ENCODE assay signal across 9 mouse cellular contexts in the genomic region with DNA sequence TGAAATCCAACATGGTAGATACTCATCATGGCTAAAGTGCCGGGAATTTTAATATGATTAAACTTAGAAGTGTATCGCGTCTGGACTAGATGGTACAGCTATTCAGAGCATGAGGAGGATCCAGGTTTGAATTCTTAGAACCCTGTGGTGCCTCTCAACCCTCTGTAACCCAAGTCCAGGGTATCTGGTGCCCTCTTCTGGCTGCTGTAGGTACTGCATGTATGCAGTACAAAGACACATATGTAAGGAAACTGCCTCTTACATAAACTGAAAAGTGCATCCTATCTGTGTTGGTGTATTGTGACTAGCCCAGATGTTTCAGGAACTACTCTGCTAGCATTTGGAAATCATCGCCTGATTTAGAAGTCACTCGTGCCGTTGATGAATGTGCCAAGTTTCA.
DNase-seq lines count a peak whose midpoint lies in the region; ATAC-seq lines count a peak whose summit lies in the region.
"Had no signal": no experiment of that assay in that cellular context is flagged by ENCODE, and none has a peak within 500 bp of the region (broad histone marks: within the 10 kb centered on the region; RNA-seq: fewer than 3 reads in every experiment).

No protein-coding gene starts in this region.

- WGBS in embryonic facial prominence, embryonic 10.5 days = 35% methylated on average over 6 of the region's 6 CpGs

- no peaks in the 10 kb centered on the region for H3K9me3 ChIP-seq in embryonic facial prominence, embryonic 10.5 days
- H3K9me3 ChIP-seq: neural tube, embryonic 12.5 days had no signal

- peaks cover 53% of the 10 kb centered on the region for H3K4me1 ChIP-seq in embryonic facial prominence, embryonic 10.5 days

- H3K4me3 ChIP-seq in embryonic facial prominence, embryonic 10.5 days = no peak overlapping the region
- H3K4me3 ChIP-seq: neural tube, embryonic 12.5 days had no signal

- H3K27ac ChIP-seq in embryonic facial prominence, embryonic 10.5 days (replicated peaks) = no peak overlapping the region
- H3K27ac ChIP-seq: neural tube, embryonic 12.5 days had no signal

- peaks cover 40% of the 10 kb centered on the region; the same call in 1 of the 2 replicates for H3K27me3 ChIP-seq in embryonic facial prominence, embryonic 10.5 days (replicated peaks; ENCODE audit: low read depth, poor library complexity, severe bottlenecking)
- H3K27me3 ChIP-seq: neural tube, embryonic 12.5 days had no signal

- DNase-seq in left cerebral cortex, adult 18-20 months (ENCODE audit: low spot score in 2 of 2) = peak; percentile 41 to 73
- DNase-seq in left cerebral cortex, adult 11 months (ENCODE audit: low spot score) = no peak
- peak; percentile 80 for DNase-seq in ES-CJ7 (ENCODE audit: low read depth, low spot score)
- peak; percentile 61 for DNase-seq in adrenal gland, postnatal 25 days
- peak; percentile 85 for DNase-seq in embryonic facial prominence, embryonic 10.5 days (ENCODE audit: low spot score)
- peak; percentile 73 for DNase-seq in kidney, postnatal 10 days
- DNase-seq in natural killer cell, adult 2 months (ENCODE audit: low spot score in 2 of 2) = peak; percentile 52 to 62

- no peaks in the 10 kb centered on the region for H3K36me3 ChIP-seq in embryonic facial prominence, embryonic 10.5 days (replicated peaks)
- H3K36me3 ChIP-seq: neural tube, embryonic 12.5 days had no signal

- no peak for ATAC-seq in erythroid progenitor cell, adult 5-6 weeks (replicated peaks; ENCODE audit: low FRiP score, poor library complexity, severe bottlenecking)
